Mouse (Mus musculus): ENCODE measurements around the gene Pde8a. TPM values are rescaled to one million over a fixed set of nuclear protein-coding genes. Genes with fewer than 3 reads are reported as not detected.

The Pde8a gene
- polyA plus RNA-seq, 1 experiment from 2014 or later: 6.8 TPM

DNA sequence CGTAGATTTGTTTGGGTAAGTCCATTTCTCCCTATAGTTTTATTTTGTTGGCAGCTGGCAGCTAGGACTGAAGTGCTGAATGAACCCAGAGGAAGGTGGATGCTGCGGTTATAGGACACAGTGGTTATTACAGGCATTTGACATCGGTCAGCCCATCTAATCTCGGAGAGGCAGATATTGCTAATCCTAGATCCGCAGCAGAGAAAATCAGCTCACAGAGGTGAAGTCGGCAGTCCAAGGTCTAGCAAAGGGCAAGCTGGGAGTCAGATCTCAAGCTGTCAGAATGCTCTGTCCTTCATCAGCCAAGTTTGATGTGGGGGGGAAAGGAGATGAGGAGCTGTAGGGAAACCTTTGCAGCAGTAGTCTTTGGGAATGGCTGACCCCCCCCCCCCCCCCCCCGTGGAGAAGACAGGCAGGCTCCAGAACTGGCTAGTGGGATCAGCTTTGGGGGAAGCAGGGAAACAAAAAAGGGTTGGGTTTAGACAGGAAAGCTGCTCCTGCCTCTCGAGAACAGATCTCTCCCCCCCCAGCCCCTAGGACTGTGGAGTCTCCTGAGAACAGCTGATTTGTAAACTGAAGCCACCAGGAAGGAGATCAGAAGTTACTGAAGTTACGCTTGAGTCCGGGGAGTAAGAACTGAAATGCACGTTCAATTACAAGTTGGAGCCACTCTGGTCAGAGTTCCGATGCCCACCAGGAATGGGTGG is 3.3 kb upstream of the Pde8a start:
- Histone ChIP-seq H3K27me3 (ENCODE audit: insufficient read depth, low read length) (peaks cover 50% of the 10 kb centered on the region), H3K9ac (no peak overlapping the region), H3K27ac (ENCODE audit: low read depth) (no peak overlapping the region), H3K9me3 (ENCODE audit: low read depth, low read length) (no peaks in the 10 kb centered on the region), H3K36me3 (ENCODE audit: insufficient read depth) (no peaks in the 10 kb centered on the region), H3K4me3 (ENCODE audit: low read depth, low read length) (no peak overlapping the region), H3K4me1 (ENCODE audit: insufficient read depth) (no peaks in the 10 kb centered on the region), H3K4me2 (no peak overlapping the region)
- DNase-seq: no peak
- 51% methylated on average over 11 of the region's 12 CpGs for WGBS
- TF ChIP-seq CTCF (IDR thresholded peaks at IDR 0.05; ENCODE audit: low read depth): no peak
- no peak for ATAC-seq (ENCODE audit: insufficient read depth)

DNA sequence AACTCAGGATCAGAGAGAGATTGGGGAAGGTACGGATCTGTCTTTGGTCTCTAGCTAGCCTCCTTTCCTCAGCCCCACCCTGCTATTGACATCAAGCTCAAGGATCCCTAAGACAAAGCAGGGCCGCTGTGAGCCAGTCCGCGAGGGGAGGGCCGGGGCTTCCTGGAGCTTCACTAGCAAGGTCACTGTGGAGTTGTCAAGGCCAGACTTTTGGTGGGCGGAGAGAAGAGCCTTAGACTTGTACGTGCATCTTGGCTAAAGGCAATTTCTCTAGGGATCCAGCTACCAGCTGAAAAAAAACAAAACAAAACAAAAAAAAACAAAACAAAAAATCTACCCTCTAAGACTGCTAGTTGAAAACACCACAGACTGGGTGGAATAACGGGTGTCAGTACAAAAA is 1.6 kb upstream of the Pde8a start:
- Histone ChIP-seq H3K9ac (no peak overlapping the region), H3K4me3 (ENCODE audit: low read depth, low read length) (peak overlapping the region; percentile 52; the same call in 1 of the 2 replicates), H3K4me1 (ENCODE audit: insufficient read depth) (no peaks in the 10 kb centered on the region), H3K9me3 (ENCODE audit: low read depth, low read length) (no peaks in the 10 kb centered on the region), H3K27ac (ENCODE audit: low read depth) (peak overlapping the region; percentile 86; the same call in 1 of the 2 replicates), H3K4me2 (peak overlapping the region; percentile 67), H3K36me3 (ENCODE audit: insufficient read depth) (no peaks in the 10 kb centered on the region), H3K27me3 (ENCODE audit: insufficient read depth, low read length) (peaks cover 56% of the 10 kb centered on the region)
- WGBS: 6% methylated on average over 8 of the region's 8 CpGs
- no peak for TF ChIP-seq CTCF (IDR thresholded peaks at IDR 0.05; ENCODE audit: low read depth)
- DNase-seq (peak; percentile 65), ATAC-seq (ENCODE audit: insufficient read depth) (no peak)

DNA sequence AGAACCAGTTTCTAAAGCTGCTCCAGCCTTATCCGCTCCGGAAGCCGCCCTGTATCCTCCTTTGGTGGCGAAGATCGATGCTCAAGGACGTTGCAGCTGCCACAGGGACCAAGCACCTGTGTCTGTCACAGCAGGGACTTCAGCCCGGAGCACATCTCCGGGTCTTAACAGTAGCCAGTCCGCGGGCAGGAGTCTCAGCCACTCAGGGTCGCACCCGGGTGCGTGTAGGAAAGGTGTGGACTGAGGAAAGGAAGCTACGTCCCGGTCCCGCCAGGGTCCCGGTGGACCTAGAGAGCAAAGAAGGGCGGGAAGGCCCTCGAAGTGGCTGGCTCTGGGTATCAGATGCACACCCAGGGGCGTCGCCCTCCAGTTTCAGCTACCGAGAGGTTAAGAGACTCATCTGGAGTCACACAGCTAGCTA is 1.1 kb upstream of the Pde8a start:
- H3K9ac ChIP-seq: peak overlapping the region; percentile 41
- peak overlapping the region; percentile 86 for H3K27ac ChIP-seq (ENCODE audit: low read depth)
- peak overlapping the region; percentile 52 for H3K4me3 ChIP-seq (ENCODE audit: low read depth, low read length)
- H3K36me3 ChIP-seq (ENCODE audit: insufficient read depth): no peaks in the 10 kb centered on the region
- TF ChIP-seq CTCF (IDR thresholded peaks at IDR 0.05; ENCODE audit: low read depth): no peak
- WGBS: under 1% methylated on average over 22 of the region's 22 CpGs
- H3K4me1 ChIP-seq (ENCODE audit: insufficient read depth): no peaks in the 10 kb centered on the region
- DNase-seq (peak; percentile 71), ATAC-seq (ENCODE audit: insufficient read depth) (peak; percentile 62)
- H3K9me3 ChIP-seq (ENCODE audit: low read depth, low read length): no peaks in the 10 kb centered on the region
- H3K4me2 ChIP-seq: peak overlapping the region; percentile 67
- peaks cover 56% of the 10 kb centered on the region for H3K27me3 ChIP-seq (ENCODE audit: insufficient read depth, low read length)

DNA sequence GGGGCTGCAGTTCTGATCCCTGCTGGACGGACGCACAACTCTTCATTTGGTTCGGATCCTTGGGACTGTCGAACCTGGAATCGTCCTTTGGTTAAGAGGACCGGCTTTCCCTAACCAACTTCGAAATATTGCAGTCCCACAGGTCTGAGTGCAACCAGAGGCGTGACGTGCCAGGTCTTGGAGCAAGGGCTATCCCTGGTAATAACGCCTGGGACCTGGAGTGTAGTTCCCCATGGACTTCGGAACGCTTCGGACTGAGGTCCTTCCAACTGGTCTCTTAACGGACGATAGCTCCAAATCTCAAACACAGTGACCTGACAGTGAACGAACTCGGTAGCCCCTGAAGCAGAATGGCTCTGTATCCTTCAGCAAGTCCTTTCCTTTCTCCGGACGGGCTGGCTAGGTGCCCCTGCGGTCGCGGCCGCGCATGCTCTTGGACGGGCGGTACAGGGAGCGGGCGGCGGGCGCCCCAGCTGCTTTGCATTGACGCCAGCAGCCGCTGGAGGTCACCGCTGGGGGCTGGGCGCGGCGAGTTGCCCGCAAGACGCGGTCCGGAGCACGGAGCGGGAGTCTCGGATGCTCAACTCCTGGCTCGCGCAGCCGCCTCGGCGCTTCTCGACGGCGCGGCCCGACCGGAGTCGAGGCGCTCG is 574 bp upstream of the Pde8a start:
- Histone ChIP-seq H3K9me3 (ENCODE audit: low read depth, low read length) (no peaks in the 10 kb centered on the region), H3K9ac (peak overlapping the region; percentile 54), H3K36me3 (ENCODE audit: insufficient read depth) (no peaks in the 10 kb centered on the region), H3K4me1 (ENCODE audit: insufficient read depth) (no peaks in the 10 kb centered on the region), H3K27ac (ENCODE audit: low read depth) (peak overlapping the region; percentile 86), H3K4me2 (peak overlapping the region; percentile 67), H3K4me3 (ENCODE audit: low read depth, low read length) (peak overlapping the region; percentile 52), H3K27me3 (ENCODE audit: insufficient read depth, low read length) (peaks cover 56% of the 10 kb centered on the region)
- TF ChIP-seq CTCF (IDR thresholded peaks at IDR 0.05; ENCODE audit: low read depth): peak; percentile 47
- ATAC-seq (ENCODE audit: insufficient read depth) (peak; percentile 88), DNase-seq (peak; percentile 96)
- WGBS: under 1% methylated on average over 57 of the region's 57 CpGs

DNA sequence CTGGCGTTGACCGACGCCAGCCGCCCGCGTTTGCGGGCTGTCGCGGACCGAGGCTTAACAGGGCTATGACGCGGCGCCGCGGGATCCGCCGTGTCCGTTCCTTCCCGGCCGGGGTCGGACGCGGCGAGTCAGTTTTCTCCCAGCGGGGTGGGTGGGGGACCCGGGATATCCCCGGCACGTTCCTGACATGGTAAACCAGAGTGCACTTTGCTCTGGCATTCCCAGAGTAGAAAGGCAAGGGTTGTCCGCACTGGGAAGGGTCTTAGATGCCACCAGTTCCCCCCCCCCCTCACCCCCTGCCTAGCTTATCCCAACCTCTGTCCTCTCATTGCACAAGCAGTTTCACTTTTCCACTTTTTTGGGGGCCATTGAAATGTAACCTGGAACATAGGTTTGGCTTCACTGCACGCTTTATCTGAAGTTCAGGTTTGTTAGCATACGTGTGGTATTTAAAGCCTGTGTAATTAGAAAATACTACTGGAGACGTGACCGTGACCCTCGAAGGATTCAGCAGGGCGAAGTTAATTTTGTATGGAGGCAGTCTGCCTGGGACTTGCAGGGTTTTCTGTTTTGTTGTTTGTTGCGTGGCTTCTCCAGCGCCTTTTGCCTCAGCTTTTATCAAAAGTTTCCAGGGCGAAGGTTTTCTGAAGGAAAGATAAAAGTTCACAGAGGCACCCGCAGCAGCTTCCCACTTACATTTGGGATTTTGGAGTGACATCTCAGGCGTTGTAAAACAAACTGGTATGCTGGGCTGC is 934 bp downstream of the Pde8a start:
- peak overlapping the region; percentile 67 for H3K4me2 ChIP-seq
- DNase-seq (peak; percentile 35), ATAC-seq (ENCODE audit: insufficient read depth) (no peak)
- H3K4me3 ChIP-seq (ENCODE audit: low read depth, low read length): peak overlapping the region; percentile 52
- no peak overlapping the region for H3K27ac ChIP-seq (ENCODE audit: low read depth)
- H3K36me3 ChIP-seq (ENCODE audit: insufficient read depth): no peaks in the 10 kb centered on the region
- TF ChIP-seq CTCF (IDR thresholded peaks at IDR 0.05; ENCODE audit: low read depth): no peak
- H3K9me3 ChIP-seq (ENCODE audit: low read depth, low read length): no peaks in the 10 kb centered on the region
- H3K4me1 ChIP-seq (ENCODE audit: insufficient read depth): no peaks in the 10 kb centered on the region
- peaks cover 56% of the 10 kb centered on the region for H3K27me3 ChIP-seq (ENCODE audit: insufficient read depth, low read length)
- H3K9ac ChIP-seq: peak overlapping the region; percentile 54
- 5% methylated on average over 40 of the region's 40 CpGs for WGBS

DNA sequence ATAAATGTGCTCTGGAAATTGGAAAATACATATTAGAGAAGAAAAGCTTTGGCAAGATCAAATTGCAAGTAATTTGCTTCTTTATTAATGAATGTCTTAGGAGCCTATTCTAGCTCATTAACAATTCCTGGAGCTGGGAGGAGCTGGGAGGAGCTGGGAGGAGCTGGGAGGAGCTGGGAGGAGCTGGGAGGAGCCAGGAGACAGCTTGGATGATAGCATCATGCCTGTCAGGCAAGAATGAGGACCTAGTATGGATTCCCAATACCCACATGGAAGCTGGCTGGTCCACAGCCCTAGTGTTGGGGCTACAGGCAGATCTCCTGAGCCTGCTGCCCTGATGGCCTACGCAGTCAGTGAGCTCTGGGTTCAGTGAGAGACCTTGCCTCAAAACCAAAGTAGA is 2.6 kb downstream of the Pde8a start:
- ATAC-seq (ENCODE audit: insufficient read depth): no peak
- DNase-seq: no peak
- 95% methylated on average over 1 of the region's 1 CpGs for WGBS
- no peak overlapping the region for H3K9ac ChIP-seq
- peaks cover 43% of the 10 kb centered on the region for H3K27me3 ChIP-seq (ENCODE audit: insufficient read depth, low read length)
- H3K4me3 ChIP-seq (ENCODE audit: low read depth, low read length): no peak overlapping the region
- no peak for TF ChIP-seq CTCF (IDR thresholded peaks at IDR 0.05; ENCODE audit: low read depth)
- H3K4me1 ChIP-seq (ENCODE audit: insufficient read depth): no peaks in the 10 kb centered on the region
- no peak overlapping the region for H3K4me2 ChIP-seq
- no peaks in the 10 kb centered on the region for H3K36me3 ChIP-seq (ENCODE audit: insufficient read depth)
- no peak overlapping the region for H3K27ac ChIP-seq (ENCODE audit: low read depth)
- H3K9me3 ChIP-seq (ENCODE audit: low read depth, low read length): no peaks in the 10 kb centered on the region

DNA sequence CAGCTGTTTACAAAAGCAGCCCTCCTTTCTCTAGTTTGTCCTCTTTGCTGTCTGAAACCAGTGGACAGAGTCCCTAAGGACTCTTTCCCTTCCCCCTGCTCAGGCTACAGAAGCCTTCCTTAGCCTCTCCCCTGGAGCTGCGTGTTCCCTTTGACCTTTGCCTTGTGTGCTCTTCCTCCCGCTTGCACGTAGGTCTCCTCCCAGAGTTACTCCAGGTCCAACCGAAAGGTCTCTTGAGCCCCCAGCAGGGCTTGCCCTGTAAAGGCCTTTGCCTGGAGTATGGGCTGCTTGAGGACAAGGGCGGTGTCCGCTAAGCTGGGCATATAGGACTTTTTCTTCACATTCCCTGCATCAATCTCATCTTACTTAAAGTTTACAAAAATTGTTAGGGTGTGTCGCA is 5.9 kb downstream of the Pde8a start:
- no peak overlapping the region for H3K27ac ChIP-seq (ENCODE audit: low read depth)
- no peak overlapping the region for H3K4me3 ChIP-seq (ENCODE audit: low read depth, low read length)
- no peak for ATAC-seq (ENCODE audit: insufficient read depth)
- WGBS: 46% methylated on average over 7 of the region's 7 CpGs
- peaks cover 12% of the 10 kb centered on the region for H3K27me3 ChIP-seq (ENCODE audit: insufficient read depth, low read length)
- DNase-seq: no peak
- H3K4me1 ChIP-seq (ENCODE audit: insufficient read depth): no peaks in the 10 kb centered on the region
- no peak overlapping the region for H3K4me2 ChIP-seq
- no peaks in the 10 kb centered on the region for H3K36me3 ChIP-seq (ENCODE audit: insufficient read depth)
- no peaks in the 10 kb centered on the region for H3K9me3 ChIP-seq (ENCODE audit: low read depth, low read length)
- no peak overlapping the region for H3K9ac ChIP-seq
- TF ChIP-seq CTCF (IDR thresholded peaks at IDR 0.05; ENCODE audit: low read depth): no peak

Measured in lung, embryonic 14.5 days (tissue).